Mouse (Mus musculus) left cerebral cortex, postnatal 25 days (tissue): Measurements from ENCODE around the gene Ucn2. TPM values are rescaled to one million over a fixed set of nuclear protein-coding genes. Genes with fewer than 3 reads are reported as not detected.
A peak's percentile ranks its signal among the peaks of the same experiment; 100 is the strongest.

ENCODE experiments used
- DNase-seq, 2 experiments: peaks; one replicate each; pipeline ENCODE4 v3.0.0; 2022; ENCODE audit warnings: low spot score in 2 of 2, mixed read lengths in 1 of 2
- intact Hi-C: fragments of 180-260 bp; cut with DNase I; formaldehyde crosslinking; loops from one replicate; pipeline ENCODE4 v1.15.1; 2025
- total RNA-seq, 2 experiments: library from RNA; stranded (reverse); gene quantifications; 2 replicates each; pipeline ENCODE4 v1.2.3; 2021

Ucn2 gene
- not detected for total RNA-seq

GRCm38 (mm10) chr9:108985710-108986109 lies at the start of gene Ucn2:
TSS of gene Ucn2 (plus strand) at chr9:108986010.
- intact Hi-C loops = no loop called here
- no peak for DNase-seq

DNA sequence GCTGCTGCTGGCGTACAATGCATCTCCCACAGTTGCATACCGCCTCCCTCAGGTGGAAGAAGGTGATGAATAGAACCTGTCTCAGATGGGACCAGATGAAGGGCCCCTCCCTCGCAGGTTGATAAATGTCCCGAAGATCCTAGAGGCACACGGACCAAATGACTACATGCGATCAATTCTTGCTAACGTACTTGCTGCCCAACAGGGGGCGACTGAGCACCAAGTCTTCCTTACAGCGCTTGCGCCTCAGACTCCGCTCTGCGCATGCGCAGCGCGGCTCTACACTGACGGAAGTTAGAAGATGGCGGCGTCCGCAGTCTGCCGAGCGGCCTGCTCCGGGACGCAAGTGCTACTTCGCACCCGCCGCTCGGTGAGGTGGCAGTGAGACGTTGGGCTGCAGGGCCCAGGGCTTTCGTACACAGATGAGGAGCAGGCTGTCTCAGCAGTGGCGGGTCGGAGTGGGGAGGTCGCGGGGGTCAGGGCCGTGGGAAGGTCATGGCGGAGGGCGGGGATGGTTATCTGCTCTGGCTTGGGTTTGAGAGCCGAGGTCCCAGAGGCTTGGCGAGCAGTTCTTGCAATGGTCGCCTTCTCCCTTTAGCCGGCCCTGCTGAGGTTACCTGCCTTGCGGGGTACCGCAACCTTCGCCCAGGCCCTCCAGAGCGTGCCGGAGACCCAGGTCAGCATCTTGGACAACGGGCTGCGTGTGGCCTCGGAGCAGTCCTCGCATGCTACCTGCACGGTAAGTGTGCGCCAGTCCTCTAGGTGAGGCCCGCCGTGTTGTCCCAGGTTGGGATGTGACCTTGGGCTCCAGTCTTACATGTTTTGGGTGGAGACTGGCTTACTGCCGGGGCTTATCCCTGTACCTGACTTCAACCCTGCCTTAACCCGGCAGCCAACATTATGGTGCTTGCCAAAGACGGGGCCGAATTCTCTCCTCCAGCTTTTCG lies 49.1 kb upstream of the Ucn2 start, which contains the start of gene Uqcrc1:
Uqcrc1 (plus strand) TSS at position 216 of the 947 bp plus-strand sequence.
- intact Hi-C loops = loop anchor here (2.0 kb wide), 1 partner anchor 54 kb away; the partner anchor contains the start of gene Pfkfb4
- peak; percentile 96 for DNase-seq

- intact Hi-C loops = no loop called here
- peak in 1 of 2 experiments; percentile 37 for DNase-seq
These were observed 40.7 kb upstream of the Ucn2 start for GRCm38 (mm10) chr9:108945111-108945510.

- intact Hi-C loops = no loop called here
- DNase-seq = no peak
These were observed 40.2 kb upstream of the Ucn2 start for GRCm38 (mm10) chr9:108945608-108946007.

- DNase-seq = no peak
- intact Hi-C loops = no loop called here
These were observed 36.4 kb upstream of the Ucn2 start for GRCm38 (mm10) chr9:108949231-108949966.

GRCm38 (mm10) chr9:108949967-108950728 lies 35.7 kb upstream of the Ucn2 start:
- intact Hi-C loops = no loop called here
- no peak for DNase-seq

- no peak for DNase-seq
- intact Hi-C loops = no loop called here
These were observed 32.7 kb upstream of the Ucn2 start, which contains the start of gene Col7a1 for GRCm38 (mm10) chr9:108953081-108953636. TSS of gene Col7a1 (plus strand) at chr9:108953586.

GRCm38 (mm10) chr9:108955241-108955640 lies 30.6 kb upstream of the Ucn2 start:
- intact Hi-C loops = no loop called here
- no peak for DNase-seq

- intact Hi-C loops = no loop called here
- no peak for DNase-seq
These were observed 30.0 kb upstream of the Ucn2 start for GRCm38 (mm10) chr9:108955846-108956245.

DNA sequence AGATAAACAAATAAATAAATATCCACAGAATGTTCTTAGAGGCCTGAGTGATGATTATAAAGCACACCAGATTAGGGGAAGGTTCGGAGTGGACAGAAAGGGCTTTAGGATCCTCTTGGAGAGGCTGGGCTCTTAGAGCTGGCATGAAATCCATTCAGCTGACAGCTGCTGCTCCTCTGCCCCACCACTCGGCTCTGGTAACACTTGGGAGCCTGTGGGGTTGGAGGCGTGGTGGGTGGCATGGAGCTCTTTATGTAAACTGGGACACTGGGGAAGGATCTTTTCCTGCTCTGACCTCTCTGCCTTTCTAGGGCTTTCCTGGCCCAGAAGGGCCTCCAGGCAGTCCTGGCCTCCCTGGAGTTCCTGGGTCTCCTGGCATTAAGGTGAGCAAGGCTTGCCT lies 22.2 kb upstream of the Ucn2 start:
- no peak for DNase-seq

GRCm38 (mm10) chr9:108964338-108964737 lies 21.5 kb upstream of the Ucn2 start:
- DNase-seq = no peak
- intact Hi-C loops = no loop called here

More for the DNA sequence above, 22.2 kb upstream of the Ucn2 start:
- intact Hi-C loops = no loop called here

DNA sequence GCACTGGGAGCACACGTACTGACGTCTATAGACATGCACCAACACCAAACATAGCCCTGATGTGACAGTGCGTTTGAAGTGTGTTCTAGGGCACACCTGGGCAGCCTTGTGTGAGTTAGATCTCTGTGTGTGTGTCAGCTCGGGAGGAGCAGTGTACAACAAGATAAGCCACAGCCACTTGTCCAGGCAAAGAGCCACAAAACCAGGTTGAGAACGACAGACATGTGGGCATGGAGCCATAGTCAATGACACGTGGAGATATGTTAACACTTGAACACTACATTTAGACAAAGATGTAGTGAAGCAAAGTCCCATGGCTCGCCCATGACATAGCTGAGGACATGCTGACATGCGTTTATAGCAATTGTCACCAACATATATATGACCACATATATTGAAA lies 15.2 kb upstream of the Ucn2 start:
- no peak for DNase-seq

DNA sequence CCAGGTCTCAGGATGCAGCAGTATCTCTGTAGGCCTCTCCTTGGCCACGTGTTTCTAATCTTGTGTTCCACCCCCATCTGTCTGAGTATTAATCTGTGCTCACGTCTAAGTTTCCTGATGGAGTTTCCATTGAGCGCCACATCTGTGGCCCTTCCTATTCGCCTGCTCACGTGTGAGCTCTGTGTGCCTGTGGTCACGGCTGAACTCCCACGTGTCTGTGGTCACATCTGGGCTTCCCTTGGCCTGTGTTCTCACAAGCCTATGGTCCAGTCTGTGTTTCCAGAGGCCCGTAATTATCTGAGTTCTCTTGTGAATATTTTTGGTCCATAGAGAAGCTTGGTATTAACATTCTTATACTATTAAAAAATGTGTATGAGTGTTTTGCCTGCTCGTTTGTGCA lies 9.3 kb upstream of the Ucn2 start:
- DNase-seq = no peak
- intact Hi-C loops = no loop called here

More for the DNA sequence above, 15.2 kb upstream of the Ucn2 start:
- intact Hi-C loops = no loop called here

GRCm38 (mm10) chr9:108977966-108978365 lies 7.8 kb upstream of the Ucn2 start:
- intact Hi-C loops = no loop called here
- no peak for DNase-seq

DNA sequence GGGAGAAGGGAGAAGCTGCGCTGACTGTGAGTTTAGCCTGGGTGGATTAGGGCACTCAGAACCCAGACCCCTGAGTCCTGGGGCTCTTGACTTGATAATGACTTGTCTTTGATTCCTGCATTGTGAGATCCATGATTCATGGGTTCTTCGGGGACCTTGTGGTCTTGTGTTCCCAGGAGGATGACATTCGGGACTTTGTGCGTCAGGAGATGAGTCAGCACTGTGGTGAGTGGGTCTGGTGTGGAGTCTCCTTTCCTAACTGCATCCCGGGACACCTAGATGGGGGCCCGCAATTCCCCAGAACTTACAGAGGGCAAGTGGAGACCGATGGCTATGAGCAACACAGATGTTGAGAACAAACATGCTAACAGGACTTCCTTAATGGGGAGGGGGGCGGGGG lies 3.3 kb upstream of the Ucn2 start:
- intact Hi-C loops = no loop called here
- DNase-seq = no peak

DNA sequence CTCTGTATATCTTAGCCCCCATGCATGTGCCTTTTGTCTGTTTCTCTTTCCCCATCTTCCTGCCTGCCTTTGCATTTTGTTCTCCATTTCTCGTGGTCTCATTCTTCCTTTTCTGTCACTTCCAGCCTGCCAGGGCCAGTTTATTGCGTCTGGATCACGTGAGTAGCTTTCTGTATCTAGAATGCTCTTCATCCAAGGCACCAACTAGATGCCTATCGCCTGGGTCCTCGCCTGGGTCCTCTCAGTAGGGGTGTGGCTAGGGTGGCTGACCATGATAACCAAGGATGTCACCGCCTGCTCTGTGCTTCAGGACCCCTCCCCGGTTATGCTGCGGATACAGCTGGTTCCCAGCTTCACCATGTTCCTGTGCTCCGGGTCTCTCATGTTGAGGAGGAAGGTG lies 2.6 kb upstream of the Ucn2 start:
- intact Hi-C loops = no loop called here
- DNase-seq = no peak

DNA sequence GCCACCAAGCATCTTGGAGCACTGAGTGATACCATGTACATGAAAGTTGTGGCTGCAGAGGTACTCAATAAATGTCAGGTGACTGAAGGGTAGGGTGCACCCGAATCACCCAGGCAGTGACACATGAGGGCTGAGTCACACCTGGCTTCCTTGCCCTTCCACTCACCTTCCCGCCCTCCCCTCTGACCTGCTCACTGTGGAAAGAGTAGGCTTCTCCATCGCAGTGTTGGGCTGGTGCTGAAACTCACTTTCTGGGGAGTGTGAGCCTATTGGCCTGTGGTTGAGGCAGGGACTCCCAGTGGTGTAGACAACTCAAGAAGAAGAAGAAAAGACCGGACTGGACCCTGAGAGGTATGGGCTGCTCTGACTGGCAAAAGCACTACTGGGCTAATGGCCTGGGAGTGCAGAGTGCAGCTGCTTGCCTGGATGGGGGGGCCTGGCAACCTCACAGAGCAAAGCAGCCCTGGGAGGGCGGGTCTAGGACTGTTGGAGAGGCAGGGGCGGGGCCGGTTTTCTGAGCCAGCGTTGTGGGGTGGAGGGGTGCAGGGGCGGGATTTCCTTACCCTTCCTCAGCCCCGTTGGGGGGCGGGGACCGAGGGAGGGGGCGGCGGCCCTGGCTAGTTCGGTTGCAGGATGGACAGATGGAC lies 2.0 kb downstream of the Ucn2 start:
- intact Hi-C loops = no loop called here
- DNase-seq = no peak

DNA sequence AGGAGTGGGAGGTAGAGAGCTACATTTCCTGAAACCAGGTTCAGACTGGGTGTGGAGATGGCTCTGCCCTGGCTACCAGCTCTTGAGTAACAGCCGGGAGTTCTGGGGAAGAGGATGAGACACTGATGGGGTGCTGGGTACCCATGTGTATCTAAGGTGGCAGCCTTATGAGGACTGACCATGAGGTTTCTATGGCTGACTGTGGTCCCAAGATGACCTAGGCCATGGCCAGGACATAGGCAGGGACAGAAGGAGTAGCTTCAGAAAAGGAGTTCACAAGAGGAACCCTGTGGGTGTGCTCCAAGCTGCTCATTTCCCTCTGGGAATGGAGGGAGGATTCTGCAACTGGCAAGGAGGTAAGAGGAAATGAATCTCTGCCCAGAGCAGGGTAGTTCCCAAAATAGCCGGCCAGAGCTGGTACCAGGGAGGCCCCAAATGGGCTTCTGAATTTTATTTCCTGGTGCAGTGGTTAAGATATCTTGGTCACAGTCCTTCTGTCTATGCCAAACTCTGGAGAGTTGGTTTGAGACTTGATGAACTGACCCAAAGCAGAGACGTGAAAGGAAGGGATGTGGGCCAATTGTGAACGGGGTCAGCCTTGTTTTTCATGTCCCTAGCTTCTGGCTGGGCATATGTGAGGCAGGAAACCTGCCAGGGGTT lies 4.1 kb downstream of the Ucn2 start:
- intact Hi-C loops = loop anchor here (2.0 kb wide), 1 partner anchor 53 kb away; the partner anchor contains the start of gene Uqcrc1
- peak in 1 of 2 experiments; percentile 65 for DNase-seq
